Mouse (Mus musculus) heart, postnatal 0 days (tissue): ENCODE results near the gene Foxl2.

Experiments
- CTCF ChIP-seq: IDR thresholded peaks from 2 replicates; pipeline ENCODE4 v1.5.1; 2016; ENCODE audit warnings: antibody characterized with exemption, control low read depth, low read depth
- EP300 ChIP-seq: IDR thresholded peaks from 2 replicates; pipeline ENCODE4 v1.6.1; 2016; ENCODE audit warnings: antibody characterized with exemption, low read depth

DNA sequence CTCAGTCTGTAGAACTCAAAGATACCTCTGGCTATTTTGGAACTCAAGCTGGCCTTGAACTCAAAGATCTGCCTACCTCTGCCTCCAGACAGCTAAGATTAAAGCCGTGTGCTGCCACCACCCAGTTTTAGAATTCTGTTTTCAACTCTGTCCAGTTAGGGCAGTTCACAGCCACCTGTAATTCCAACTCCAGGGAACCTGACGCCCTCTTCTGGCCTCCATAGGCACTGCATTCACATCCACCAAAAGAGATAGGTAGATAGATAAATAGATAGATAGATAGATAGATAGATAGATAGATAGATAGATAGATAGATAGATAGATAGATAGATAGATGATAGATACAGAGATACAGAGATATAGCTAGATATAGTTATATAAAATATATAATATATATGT is 15.8 kb upstream of the Foxl2 start:
- TF ChIP-seq CTCF (no peak), EP300 (no peak)
